Mouse (Mus musculus) MEL (cell line): Measurements from ENCODE around the gene Gap43. TPM values are rescaled to one million over a fixed set of nuclear protein-coding genes. Genes with fewer than 3 reads are reported as not detected.

Source experiments
- DNase-seq: peaks from one replicate; pipeline ENCODE4 v3.0.0; 2011; ENCODE audit warnings: low read depth, low spot score
- H3K27ac ChIP-seq: 2 replicates; pipeline ENCODE4 v1.5.1; 2012; ENCODE audit warnings: low read depth, mild to moderate bottlenecking, control low read depth, low read length, moderate library complexity; ENCODE audit not compliant: control insufficient read depth
- H3K27me3 ChIP-seq, 2 experiments: fragments of 150-350 bp in 1 of 2; sonication (generic) in 1 of 2; 2 replicates each; pipeline ENCODE4 v1.6.1; 2012; ENCODE audit warnings: low read length in 2 of 2, mild to moderate bottlenecking in 2 of 2, improper control_type of control experiment in 1 of 2, moderate library complexity in 1 of 2; ENCODE audit not compliant: insufficient read depth in 2 of 2, control insufficient read depth in 1 of 2
- H3K36me3 ChIP-seq, 2 experiments: 2 replicates each; pipeline ENCODE4 v1.6.1; 2012 to 2014; ENCODE audit warnings: low read length in 2 of 2, improper control_type of control experiment in 1 of 2, inconsistent platforms in 1 of 2, mild to moderate bottlenecking in 1 of 2; ENCODE audit not compliant: insufficient read depth in 2 of 2, control insufficient read depth in 1 of 2
- H3K4me1 ChIP-seq, 2 experiments: fragments of 150-350 bp in 1 of 2; sonication (generic) in 1 of 2; 2 replicates each; pipeline ENCODE4 v1.6.1; 2012; ENCODE audit warnings: low read length in 2 of 2, improper control_type of control experiment in 1 of 2, mild to moderate bottlenecking in 1 of 2; ENCODE audit not compliant: insufficient read depth in 2 of 2, control insufficient read depth in 1 of 2
- H3K4me3 ChIP-seq, 2 experiments: fragments of 150-350 bp in 1 of 2; sonication (generic) in 1 of 2; 2 replicates each; pipeline ENCODE4 v1.5.1; 2012; ENCODE audit warnings: low read depth in 2 of 2, low read length in 2 of 2, mild to moderate bottlenecking in 2 of 2, moderate library complexity in 2 of 2, control low read depth in 1 of 2, improper control_type of control experiment in 1 of 2; ENCODE audit not compliant: control insufficient read depth in 1 of 2, insufficient read depth in 1 of 2
- H3K79me2 ChIP-seq: 2 replicates; pipeline ENCODE4 v1.6.1; 2012; ENCODE audit warnings: mild to moderate bottlenecking, low read length, moderate library complexity; ENCODE audit not compliant: control insufficient read depth, poor library complexity, insufficient read depth
- H3K9ac ChIP-seq: 2 replicates; pipeline ENCODE4 v1.6.1; 2012; ENCODE audit warnings: low read depth, mild to moderate bottlenecking, control low read depth, low read length, moderate library complexity; ENCODE audit not compliant: control insufficient read depth, poor library complexity, severe bottlenecking
- H3K9me3 ChIP-seq: fragments of 150-350 bp; sonication (generic); replicated peaks from 2 replicates; pipeline ENCODE4 v1.6.1; 2012; ENCODE audit warnings: mild to moderate bottlenecking, low read length, improper control_type of control experiment, moderate library complexity; ENCODE audit not compliant: insufficient read depth
- BHLHE40 ChIP-seq: IDR thresholded peaks from 2 replicates; pipeline ENCODE4 v1.6.1; 2012; ENCODE audit warnings: low read depth, mild to moderate bottlenecking, inconsistent platforms, low read length, improper control_type of control experiment, borderline replicate concordance
- CHD1 ChIP-seq: IDR thresholded peaks from 2 replicates; pipeline ENCODE4 v1.6.1; 2012; ENCODE audit warnings: low read depth, mild to moderate bottlenecking, inconsistent platforms, low read length, improper control_type of control experiment
- ELF1 ChIP-seq: IDR thresholded peaks from 2 replicates; pipeline ENCODE4 v1.6.1; 2014; ENCODE audit warnings: low read depth, mild to moderate bottlenecking, inconsistent platforms, low read length, improper control_type of control experiment, moderate library complexity
- EP300 ChIP-seq, 2 experiments: IDR thresholded peaks; 2 replicates each; pipeline ENCODE4 v1.6.1; 2011; ENCODE audit warnings: improper control_type of control experiment in 2 of 2, low read length in 2 of 2, low read depth in 1 of 2, mild to moderate bottlenecking in 1 of 2
- GABPA ChIP-seq: IDR thresholded peaks from 2 replicates; pipeline ENCODE4 v1.6.1; 2012; ENCODE audit warnings: low read depth, mild to moderate bottlenecking, inconsistent platforms, low read length, improper control_type of control experiment, moderate library complexity
- GATA1 ChIP-seq: IDR thresholded peaks from 2 replicates; pipeline ENCODE4 v1.6.1; 2011; ENCODE audit warnings: low read depth, low read length, improper control_type of control experiment
- HCFC1 ChIP-seq: IDR thresholded peaks from 2 replicates; pipeline ENCODE4 v1.6.1; 2012; ENCODE audit warnings: low read depth, mild to moderate bottlenecking, inconsistent platforms, low read length, improper control_type of control experiment, moderate library complexity
- JUND ChIP-seq: IDR thresholded peaks from 2 replicates; pipeline ENCODE4 v1.6.1; 2011; ENCODE audit warnings: low read depth, mild to moderate bottlenecking, improper control_type of control experiment, low read length
- KAT2A ChIP-seq: conservative IDR thresholded peaks from 2 replicates; pipeline ENCODE4 v1.6.1; 2012; ENCODE audit warnings: low read depth, low read length, improper control_type of control experiment, inconsistent platforms
- MAFK ChIP-seq: IDR thresholded peaks from 2 replicates; pipeline ENCODE4 v1.6.1; 2011; ENCODE audit warnings: low read depth, mild to moderate bottlenecking, low read length, improper control_type of control experiment, borderline replicate concordance
- MAX ChIP-seq: IDR thresholded peaks from 2 replicates; pipeline ENCODE4 v1.6.1; 2011; ENCODE audit warnings: low read length, improper control_type of control experiment
- MAZ ChIP-seq: IDR thresholded peaks from 2 replicates; pipeline ENCODE4 v1.6.1; 2012; ENCODE audit warnings: low read depth, mild to moderate bottlenecking, inconsistent platforms, low read length, improper control_type of control experiment
- MXI1 ChIP-seq: IDR thresholded peaks from 2 replicates; pipeline ENCODE4 v1.6.1; 2011; ENCODE audit warnings: mild to moderate bottlenecking, low read depth, low read length, improper control_type of control experiment
- MYB ChIP-seq: IDR thresholded peaks from 2 replicates; pipeline ENCODE4 v1.6.1; 2011; ENCODE audit warnings: mild to moderate bottlenecking, low read depth, low read length, improper control_type of control experiment
- NRF1 ChIP-seq: IDR thresholded peaks from 2 replicates; pipeline ENCODE4 v1.6.1; 2014; ENCODE audit warnings: low read depth, mild to moderate bottlenecking, inconsistent platforms, low read length, improper control_type of control experiment, moderate library complexity; ENCODE audit not compliant: poor library complexity, insufficient read depth, severe bottlenecking
- POLR2AphosphoS5 ChIP-seq: IDR thresholded peaks from 2 replicates; pipeline ENCODE4 v1.6.1; 2012; ENCODE audit warnings: low read depth, borderline replicate concordance, mild to moderate bottlenecking, inconsistent platforms, low read length, moderate library complexity, mixed read lengths
- SMC3 ChIP-seq: IDR thresholded peaks from 2 replicates; pipeline ENCODE4 v1.6.1; 2011; ENCODE audit warnings: low read depth, low read length, improper control_type of control experiment
- TBP ChIP-seq: IDR thresholded peaks from 2 replicates; pipeline ENCODE4 v1.8.0; 2011; ENCODE audit warnings: low read depth, low read length, improper control_type of control experiment
- ZMIZ1 ChIP-seq: IDR thresholded peaks from 2 replicates; pipeline ENCODE4 v1.6.1; 2012; ENCODE audit warnings: low read depth, mild to moderate bottlenecking, inconsistent platforms, low read length, improper control_type of control experiment, moderate library complexity
- polyA plus RNA-seq, 2 experiments: library from polyadenylated mRNA; stranded (reverse) in 1 of 2; unstranded in 1 of 2; fragments of >175 nt in 1 of 2; fragments of >200 nt in 1 of 2; gene quantifications; 2 replicates each; pipeline versions ENCODE4 v1.2.1 to v1.2.4; 2012; ENCODE audit warnings: low replicate concordance in 2 of 2, low read depth in 1 of 2; ENCODE audit not compliant: insufficient read length in 2 of 2, insufficient read depth in 1 of 2, missing spikeins in 1 of 2
- total RNA-seq: library from RNA; depleted of rRNA; stranded (reverse); fragments of 300-350 nt; gene quantifications from 2 replicates; pipeline ENCODE4 v1.2.3, GENCODE M21; 2012

Gene Gap43
- total and polyA plus RNA-seq, 3 experiments, result not detected

DNA sequence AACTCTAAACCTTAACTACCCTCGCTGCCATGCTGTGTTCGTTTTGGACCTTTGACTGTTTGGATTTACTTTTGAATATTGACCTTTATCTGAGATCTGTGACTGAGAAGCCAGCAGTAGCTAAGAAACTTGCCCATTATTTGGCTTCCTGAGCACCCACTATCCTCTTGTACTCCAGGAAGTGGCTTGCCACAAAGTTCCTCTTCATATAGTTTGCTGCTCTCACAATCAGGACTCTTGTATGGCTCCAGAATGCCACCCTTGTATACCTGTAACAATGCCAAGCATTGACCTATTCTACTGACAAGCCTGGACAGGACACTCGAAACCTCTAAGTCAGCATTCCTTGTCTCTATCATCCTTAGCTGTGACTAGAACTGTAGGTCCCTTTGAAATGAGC, 75.3 kb downstream of the Gap43 start:
- H3K27ac ChIP-seq, result no peak overlapping the region
- H3K79me2 ChIP-seq, result no peaks in the 10 kb centered on the region
- H3K9me3 ChIP-seq, result no peaks in the 10 kb centered on the region
- H3K36me3 ChIP-seq, result no peaks in the 10 kb centered on the region
- no peak overlapping the region for H3K9ac ChIP-seq
- no peak for TF ChIP-seq MYB
- no peak for TF ChIP-seq KAT2A
- no peak for TF ChIP-seq CHD1
- no peak for TF ChIP-seq JUND
- TF ChIP-seq MAX, result no peak
- TF ChIP-seq POLR2AphosphoS5, result no peak
- no peak for TF ChIP-seq HCFC1
- no peak for TF ChIP-seq NRF1
- no peak for TF ChIP-seq ZMIZ1
- TF ChIP-seq GATA1, result no peak
- TF ChIP-seq MXI1, result no peak
- no peak for TF ChIP-seq SMC3
- TF ChIP-seq GABPA, result no peak
- no peak for TF ChIP-seq MAZ
- TF ChIP-seq BHLHE40, result no peak
- no peak for TF ChIP-seq TBP
- no peak for TF ChIP-seq MAFK
- TF ChIP-seq ELF1, result no peak
- TF ChIP-seq, all 39 proteins: peak for 0
- no peak for DNase-seq
- no peaks in the 10 kb centered on the region for H3K4me1 ChIP-seq
- no peak overlapping the region for H3K4me3 ChIP-seq
- H3K27me3 ChIP-seq, result no peaks in the 10 kb centered on the region

DNA sequence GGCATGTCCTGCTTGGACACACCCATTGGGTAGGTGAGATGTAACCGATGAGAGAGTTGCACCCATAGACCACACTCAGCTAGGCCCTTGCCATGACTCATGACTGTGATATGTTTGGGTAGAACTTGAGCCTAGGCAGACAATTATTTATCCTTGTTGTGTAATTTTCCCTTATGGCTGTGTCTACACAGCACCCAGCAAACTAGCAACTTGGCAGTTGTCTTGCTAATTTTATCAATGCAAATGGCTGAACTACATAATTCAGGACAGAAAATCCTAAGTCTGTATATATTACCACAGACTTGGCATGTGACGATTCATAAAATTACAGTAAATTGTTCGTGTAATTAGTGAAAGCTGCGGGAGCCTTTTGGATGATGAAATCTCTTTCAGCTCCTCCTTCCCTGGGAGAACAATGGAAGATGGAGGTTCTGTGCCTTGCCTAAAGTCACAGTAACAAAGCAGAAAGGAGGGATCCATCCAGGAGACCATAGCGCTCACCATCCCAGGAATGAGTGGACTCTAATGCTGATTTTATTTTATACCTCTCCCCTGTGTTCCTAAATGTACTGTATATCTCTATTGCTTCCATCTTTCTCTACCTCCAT, 77.4 kb downstream of the Gap43 start:
- H3K36me3 ChIP-seq, result no peaks in the 10 kb centered on the region
- TF ChIP-seq CHD1 (no peak), EP300 (IDR thresholded peaks at IDR 0.05; ENCODE audit: low read depth in 1 of 2, low read length in 2 of 2) (no peak), MAZ (no peak)
- DNase-seq, result no peak
- no peak overlapping the region for H3K4me3 ChIP-seq
- no peak overlapping the region for H3K9ac ChIP-seq
- H3K27ac ChIP-seq, result no peak overlapping the region
- H3K9me3 ChIP-seq, result no peaks in the 10 kb centered on the region
- H3K4me1 ChIP-seq, result no peaks in the 10 kb centered on the region
- H3K27me3 ChIP-seq, result no peaks in the 10 kb centered on the region
- H3K79me2 ChIP-seq, result no peaks in the 10 kb centered on the region
